ENCODE assay signal across 8 mouse cellular contexts in the genomic region with DNA sequence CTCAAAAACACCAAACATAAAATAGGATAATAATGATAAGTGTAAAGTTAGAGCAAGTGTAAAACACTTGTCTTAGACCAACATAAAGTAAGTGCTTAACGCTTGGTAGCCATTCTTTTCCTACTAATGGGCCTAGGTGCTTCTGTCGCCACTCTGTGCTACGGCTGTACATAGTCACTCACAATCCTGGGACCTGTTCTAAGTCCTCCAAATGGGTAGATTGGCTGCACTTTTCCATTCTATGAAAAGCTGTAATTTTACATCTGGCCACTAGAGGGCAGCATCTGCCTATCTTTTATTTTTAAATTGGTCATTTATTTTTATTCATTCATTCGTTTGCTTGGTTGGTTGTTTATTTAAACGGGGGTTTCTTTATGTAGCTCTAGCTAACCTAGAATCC. TPM values are rescaled to one million over a fixed set of nuclear protein-coding genes. Genes with fewer than 3 reads are reported as not detected.
DNase-seq lines count a peak whose midpoint lies in the region; ATAC-seq and TF ChIP-seq lines count a peak whose summit lies in the region.

No protein-coding gene starts in this region.

- H3K4me2 ChIP-seq in forebrain, embryonic 13.5 days, result no peak overlapping the region
- H3K4me2 ChIP-seq in forebrain, embryonic 12.5 days, result no peak overlapping the region

- no peak overlapping the region for H3K9ac ChIP-seq in forebrain, embryonic 13.5 days
- no peak overlapping the region for H3K9ac ChIP-seq in forebrain, embryonic 12.5 days
- no peak overlapping the region for H3K9ac ChIP-seq in liver, adult 2 months (ENCODE audit: low read depth, low read length)

- no peak overlapping the region for H3K27ac ChIP-seq in forebrain, embryonic 13.5 days
- H3K27ac ChIP-seq in forebrain, embryonic 12.5 days, result no peak overlapping the region
- H3K27ac ChIP-seq in liver, adult 2 months (replicated peaks; ENCODE audit: insufficient read depth, low read depth, low read length), result no peak overlapping the region

- no peaks in the 10 kb centered on the region for H3K4me1 ChIP-seq in forebrain, embryonic 13.5 days
- 0 out of 2 replicates have a peak, but pooled peaks cover 2% of the 10 kb centered on the region for H3K4me1 ChIP-seq in forebrain, embryonic 12.5 days
- no peaks in the 10 kb centered on the region for H3K4me1 ChIP-seq in liver, adult 2 months (ENCODE audit: control insufficient read depth, insufficient read depth, low read length)

- 8% methylated on average over 5 of the region's 5 CpGs for WGBS in forebrain, embryonic 13.5 days
- 11% methylated on average over 5 of the region's 5 CpGs for WGBS in forebrain, embryonic 12.5 days
- WGBS in liver, adult 2 months, result 7% methylated on average over 5 of the region's 5 CpGs

- no peaks in the 10 kb centered on the region for H3K79me2 ChIP-seq in liver, adult 2 months (ENCODE audit: control insufficient read depth, insufficient read depth, low read length)

- no peaks in the 10 kb centered on the region for H3K9me3 ChIP-seq in forebrain, embryonic 13.5 days (replicated peaks)
- H3K9me3 ChIP-seq in forebrain, embryonic 12.5 days, result no peaks in the 10 kb centered on the region

- DNase-seq in liver, adult 2 months (ENCODE audit: extremely low read depth, low read depth, low spot score), result peak; percentile 38
- DNase-seq in liver, result no peak
- DNase-seq in T-cell, adult 2 months (ENCODE audit: low spot score), result peak; percentile 19
- DNase-seq in mesoderm, embryonic 11.5 days (ENCODE audit: low read depth, low spot score), result peak; percentile 38
- no peak for DNase-seq in Muller cell, postnatal 12 days (ENCODE audit: inconsistent ontology term)

- 0 out of 2 replicates have a peak, but pooled peaks have one; percentile 66 for ATAC-seq in forebrain, embryonic 13.5 days
- ATAC-seq in forebrain, embryonic 12.5 days (ENCODE audit: low FRiP score), result no peak
- ATAC-seq in activated CD4-positive, CD25-positive, alpha-beta regulatory T cell, adult 4 months, result no peak

- no peaks in the 10 kb centered on the region for H3K27me3 ChIP-seq in forebrain, embryonic 13.5 days
- no peaks in the 10 kb centered on the region; the same call in 1 of the 2 replicates for H3K27me3 ChIP-seq in forebrain, embryonic 12.5 days
- no peaks in the 10 kb centered on the region for H3K27me3 ChIP-seq in liver, adult 2 months (ENCODE audit: control insufficient read depth, insufficient read depth, low read length)

- peak; percentile 33; the same call in 1 of the 2 replicates for TF ChIP-seq CTCF in liver, adult 2 months (IDR thresholded peaks at IDR 0.05; ENCODE audit: low read depth, low read length)

- TF ChIP-seq POLR2A in liver, adult 2 months (IDR thresholded peaks at IDR 0.05; ENCODE audit: extremely low read depth, insufficient read depth, low read length), result no peak

- no peaks in the 10 kb centered on the region for H3K36me3 ChIP-seq in forebrain, embryonic 13.5 days (ENCODE audit: poor library complexity, severe bottlenecking)
- no peaks in the 10 kb centered on the region for H3K36me3 ChIP-seq in forebrain, embryonic 12.5 days (replicated peaks)
- no peaks in the 10 kb centered on the region for H3K36me3 ChIP-seq in liver, adult 2 months (ENCODE audit: control insufficient read depth, insufficient read depth, low read length)

- H3K4me3 ChIP-seq in forebrain, embryonic 13.5 days, result no peak overlapping the region
- H3K4me3 ChIP-seq in forebrain, embryonic 12.5 days (replicated peaks), result no peak overlapping the region
- no peak overlapping the region for H3K4me3 ChIP-seq in liver, adult 2 months (ENCODE audit: insufficient read depth, low read depth, low read length)

RNA-seq across cellular contexts. Expression of a gene that starts 44.9 kb away (rescaled TPM):
- 52.6 and 60.2 TPM in 2 replicates for polyA plus RNA-seq in forebrain, embryonic 13.5 days (2015; fragmentation: Nextera tagmentation; extraction: Ambion mirVana)
- polyA plus RNA-seq in forebrain, embryonic 12.5 days (2016; fragmentation: Nextera tagmentation; extraction: Ambion mirVana), result 91.5 and 96.5 TPM in 2 replicates
- 15.4 and 21.8 TPM in 2 replicates for total RNA-seq in liver, adult 2 months (2014; rRNA removed)
- polyA plus RNA-seq in liver, adult 2 months (2012; rRNA removed), result 125 and 162 TPM in 2 replicates
- polyA plus RNA-seq in activated CD4-positive, CD25-positive, alpha-beta regulatory T cell, adult 4 months (2017; shearing (Covaris generic)), result 100 to 1,000 TPM; 109 to 180 TPM

Comparison
In these comparisons a context has a peak if more than half of its experiments do, and no peak if none do; other contexts are left out.
1. DNase-seq: peak in liver, adult 2 months (single experiment), T-cell, adult 2 months (single experiment) and mesoderm, embryonic 11.5 days (single experiment); none in liver (single experiment) and Muller cell, postnatal 12 days (single experiment).